Mouse (Mus musculus) midbrain, embryonic 16.5 days (tissue): ENCODE results near the gene Vstm2b. TPM values are rescaled to one million over a fixed set of nuclear protein-coding genes. Genes with fewer than 3 reads are reported as not detected.
A peak's percentile ranks its signal among the peaks of the same experiment; 100 is the strongest.

Experiments used
- ATAC-seq: fragments of 200-750 bp; cut with Nextera tagmentation; 2 replicates; pipeline ENCODE4 v1.8.0; 2017; ENCODE audit warnings: moderate TSS enrichment
- H3K27ac ChIP-seq: fragments of 300-500 bp; sonication (generic); 2 replicates; pipeline ENCODE4 v1.5.1; 2014; ENCODE audit warnings: mild to moderate bottlenecking, low read length, mixed read lengths
- H3K27me3 ChIP-seq: fragments of 300-500 bp; sonication (generic); 2 replicates; pipeline ENCODE4 v1.6.1; 2014; ENCODE audit warnings: low read depth, low read length, mixed read lengths; ENCODE audit not compliant: control insufficient read depth, insufficient read depth
- H3K36me3 ChIP-seq: fragments of 300-500 bp; sonication (generic); 2 replicates; pipeline ENCODE4 v1.6.1; 2014; ENCODE audit warnings: mild to moderate bottlenecking, low read length, moderate library complexity, mixed read lengths; ENCODE audit not compliant: control insufficient read depth, insufficient read depth
- H3K4me1 ChIP-seq: fragments of 300-500 bp; sonication (generic); 2 replicates; pipeline ENCODE4 v1.6.1; 2014; ENCODE audit warnings: mild to moderate bottlenecking, low read length, mixed read lengths; ENCODE audit not compliant: control insufficient read depth, insufficient read depth
- H3K4me2 ChIP-seq: fragments of 300-500 bp; sonication (generic); 2 replicates; pipeline ENCODE4 v1.6.1; 2014; ENCODE audit warnings: mild to moderate bottlenecking, low read length, mixed read lengths
- H3K4me3 ChIP-seq: fragments of 300-500 bp; sonication (generic); 2 replicates; pipeline ENCODE4 v1.5.1; 2014; ENCODE audit warnings: low read depth, mild to moderate bottlenecking, low read length, moderate library complexity, mixed read lengths
- H3K9ac ChIP-seq: fragments of 300-500 bp; sonication (generic); 2 replicates; pipeline ENCODE4 v1.6.1; 2014; ENCODE audit warnings: low read depth, low read length, mixed read lengths
- H3K9me3 ChIP-seq: fragments of 300-500 bp; sonication (generic); replicated peaks from 2 replicates; pipeline ENCODE4 v1.6.1; 2014; ENCODE audit warnings: mild to moderate bottlenecking, low read length, mixed read lengths; ENCODE audit not compliant: control insufficient read depth, poor library complexity, severe bottlenecking
- WGBS: fragments of 180-500 bp; shearing (Covaris S2); extraction: QIAGEN DNeasy Blood & Tissue Kit; methylation state at CpG from one replicate; pipeline ENCODE4 v1.1.7; 2014; 5-methylcytosine and 5-hydroxymethylcytosine counted together
- polyA plus RNA-seq: library from polyadenylated mRNA; unstranded; fragments of >200 nt; fragmentation: Nextera tagmentation; extraction: Ambion mirVana; gene quantifications from 2 replicates; pipeline ENCODE4 v1.2.1, GENCODE M21; 2015

The Vstm2b gene
- polyA plus RNA-seq, 1 experiment from 2014 or later: 24.5 TPM

- Histone ChIP-seq H3K27ac (no peak overlapping the region), H3K4me3 (no peak overlapping the region), H3K27me3 (no peaks in the 10 kb centered on the region), H3K36me3 (no peaks in the 10 kb centered on the region), H3K4me1 (no peaks in the 10 kb centered on the region), H3K9me3 (no peaks in the 10 kb centered on the region), H3K4me2 (no peak overlapping the region), H3K9ac (no peak overlapping the region)
- 93% methylated on average over 1 of the region's 1 CpGs for WGBS
- no peak for ATAC-seq
Measured at GRCm38 (mm10) chr7:40939371-40939770, 41.2 kb downstream of the Vstm2b start.

DNA sequence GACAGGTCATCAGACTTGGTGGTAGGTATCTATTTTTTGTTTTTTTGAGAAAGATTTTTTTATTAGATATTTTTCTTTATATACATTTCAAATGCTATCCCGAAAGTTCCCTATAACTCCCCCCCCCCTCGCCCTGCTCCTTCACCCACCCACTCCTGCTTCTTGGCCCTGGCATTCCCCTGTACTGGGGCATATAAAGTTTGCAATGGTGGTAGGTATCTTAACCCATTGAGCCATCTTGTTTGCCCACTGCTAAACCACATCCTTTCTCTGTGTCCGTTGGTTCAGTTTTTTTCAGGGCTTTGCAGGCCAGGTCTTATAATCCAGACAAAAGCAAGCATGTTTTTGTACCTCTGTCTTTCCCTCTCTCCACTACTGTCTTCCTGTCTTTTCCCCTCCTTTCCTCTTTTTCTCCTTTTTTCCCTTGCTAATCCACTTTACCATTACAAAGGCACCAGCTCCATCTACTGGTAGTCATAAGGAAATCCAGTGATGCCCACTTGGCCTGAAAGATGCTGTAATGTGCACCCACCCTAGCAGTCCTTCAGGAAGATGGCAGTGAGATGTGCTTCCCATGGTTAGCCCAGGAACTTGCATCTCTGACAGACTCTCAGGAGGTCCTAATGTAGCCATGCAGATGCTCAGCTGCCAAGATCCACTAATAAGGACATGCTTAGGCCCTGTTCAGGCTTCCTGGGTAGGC lies 44.3 kb downstream of the Vstm2b start:
- H3K4me2 ChIP-seq: no peak overlapping the region
- no peaks in the 10 kb centered on the region for H3K9me3 ChIP-seq
- WGBS: 54% methylated on average over 3 of the region's 3 CpGs
- H3K36me3 ChIP-seq: no peaks in the 10 kb centered on the region
- H3K27ac ChIP-seq: no peak overlapping the region
- no peaks in the 10 kb centered on the region for H3K4me1 ChIP-seq
- ATAC-seq: peak; percentile 89
- no peaks in the 10 kb centered on the region for H3K27me3 ChIP-seq
- no peak overlapping the region for H3K9ac ChIP-seq
- H3K4me3 ChIP-seq: no peak overlapping the region

Other genes with a start within 250 kb of the Vstm2b start
- not detected in 2 replicates for gene 4930433I11Rik, start 89.2 kb downstream of the Vstm2b start, polyA plus RNA-seq
- gene Gm4884, start 134.4 kb downstream of the Vstm2b start, polyA plus RNA-seq: not detected in 2 replicates